Mouse (Mus musculus): ENCODE data around the gene B3galt6.
A peak's percentile ranks its signal among the peaks of the same experiment; 100 is the strongest.

B3galt6 gene

GRCm38 (mm10) chr4:155992241-155992905 lies at the start of gene B3galt6, which contains the start of gene Sdf4:
Gene B3galt6, minus strand, starts transcription at chr4:155992649.
Gene Sdf4, plus strand, starts transcription at chr4:155992872.
- peak; percentile 90 for DNase-seq

GRCm38 (mm10) chr4:156034901-156035300 lies 42.5 kb upstream of the B3galt6 start:
- peak; percentile 22 for DNase-seq

DNA sequence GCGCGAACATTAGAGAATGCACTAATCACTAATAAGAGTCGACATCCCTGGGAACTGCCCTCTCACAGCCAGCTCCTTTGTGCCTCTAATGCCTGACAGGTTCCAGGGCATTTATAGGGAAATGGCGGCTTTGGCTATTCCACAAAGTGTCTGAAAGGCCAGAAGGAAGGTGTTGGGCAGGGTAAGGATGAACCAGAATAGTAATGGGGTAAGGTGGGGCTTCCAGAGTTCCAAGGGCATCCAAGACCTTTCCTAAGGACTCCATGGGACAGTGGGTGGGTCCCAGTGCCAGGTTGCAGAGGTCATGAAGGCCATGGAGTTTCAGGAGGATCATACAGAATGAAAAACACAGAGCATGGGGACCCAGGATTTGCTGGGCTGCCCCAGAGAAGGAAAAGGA lies 41.9 kb upstream of the B3galt6 start:
- DNase-seq = no peak

DNA sequence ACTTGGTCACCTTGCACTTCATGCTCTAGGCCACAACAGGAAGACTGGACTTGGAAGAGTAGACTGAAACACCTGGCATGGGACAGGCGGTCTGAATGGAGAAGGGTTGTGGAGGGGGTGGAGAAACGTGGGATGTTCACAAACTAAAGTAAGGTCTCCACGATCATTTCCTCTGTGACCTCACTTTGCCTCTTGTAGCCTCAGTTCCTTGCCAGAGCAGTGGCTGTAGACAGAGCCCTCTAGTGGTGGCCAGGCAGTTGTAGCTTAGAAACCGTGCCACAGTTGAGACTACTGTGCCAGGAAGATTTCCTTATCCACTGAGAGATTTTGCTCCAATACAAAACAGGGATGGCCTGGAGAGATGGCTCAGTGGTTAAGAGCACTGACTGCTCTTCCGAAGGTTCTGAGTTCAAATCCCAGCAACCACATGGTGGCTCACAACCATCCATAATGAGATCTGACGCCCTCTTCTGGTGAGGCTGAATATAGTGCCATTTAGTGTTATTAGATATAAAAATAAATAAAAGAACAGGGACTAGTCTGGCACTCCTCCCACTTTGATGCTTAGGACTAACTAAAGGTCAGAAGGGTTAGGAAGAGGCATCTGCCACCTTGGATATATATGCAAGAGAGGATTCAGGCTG lies 41.1 kb upstream of the B3galt6 start:
- peak; percentile 68 for DNase-seq

- no peak for DNase-seq
Observed at GRCm38 (mm10) chr4:156032856-156033255, 40.4 kb upstream of the B3galt6 start.

DNA sequence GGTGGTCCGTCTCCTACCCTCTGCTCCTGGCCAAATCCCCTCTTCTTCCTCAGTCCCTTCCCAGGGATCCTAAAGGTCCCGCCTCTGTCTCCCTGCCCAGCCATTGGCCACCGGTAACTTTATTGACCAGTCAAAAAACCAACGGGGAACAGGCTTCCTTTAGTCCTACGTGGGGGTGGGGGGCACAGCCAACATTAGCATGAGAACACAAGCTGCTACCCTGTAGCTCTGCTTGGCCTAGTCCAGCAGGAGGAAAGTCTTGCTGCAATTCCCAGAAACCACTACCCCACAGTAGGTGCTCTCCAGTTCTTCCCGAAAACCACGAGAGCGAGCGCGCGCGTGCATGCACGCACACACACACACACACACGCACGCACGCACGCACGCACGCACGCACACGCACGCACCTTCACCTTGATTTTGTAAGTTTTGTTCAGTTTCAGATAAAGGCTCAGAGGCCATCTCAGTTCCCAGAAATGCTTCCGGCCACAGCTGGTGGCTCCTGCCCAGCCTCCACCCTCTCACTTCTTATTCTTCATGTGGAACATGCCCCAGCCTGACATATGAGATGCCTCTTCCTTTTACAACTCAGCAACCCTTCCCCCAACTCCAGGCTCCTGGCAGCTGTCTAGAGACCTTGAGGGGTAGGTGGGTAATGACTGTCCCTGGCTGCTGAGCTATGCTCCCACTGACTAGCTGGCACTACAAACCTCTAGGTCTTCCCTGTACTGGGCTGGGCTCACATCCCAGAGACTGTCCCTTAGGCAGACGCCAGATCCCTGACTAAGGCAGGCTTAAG lies 39.3 kb upstream of the B3galt6 start:
- DNase-seq = peak; percentile 92

DNA sequence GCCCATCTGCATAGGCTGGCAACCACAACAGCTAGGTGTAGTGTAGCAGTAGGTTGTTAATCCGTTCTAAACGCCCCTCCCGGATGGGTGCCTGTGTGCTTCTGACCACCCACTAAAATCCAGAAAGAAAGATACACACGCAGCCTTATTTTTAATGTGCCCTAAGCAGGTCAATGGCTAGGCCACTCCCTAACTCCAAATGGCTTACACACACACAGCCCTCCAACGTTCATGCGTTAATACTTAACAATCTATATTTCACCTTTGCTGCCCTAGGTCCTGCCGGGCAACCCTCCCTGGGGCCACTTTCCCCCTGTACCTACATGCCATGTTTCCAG lies 38.8 kb upstream of the B3galt6 start:
- DNase-seq = no peak

- DNase-seq = no peak
Observed at GRCm38 (mm10) chr4:156030651-156031118, 38.2 kb upstream of the B3galt6 start.

GRCm38 (mm10) chr4:156028580-156028979 lies 36.1 kb upstream of the B3galt6 start:
- no peak for DNase-seq

DNA sequence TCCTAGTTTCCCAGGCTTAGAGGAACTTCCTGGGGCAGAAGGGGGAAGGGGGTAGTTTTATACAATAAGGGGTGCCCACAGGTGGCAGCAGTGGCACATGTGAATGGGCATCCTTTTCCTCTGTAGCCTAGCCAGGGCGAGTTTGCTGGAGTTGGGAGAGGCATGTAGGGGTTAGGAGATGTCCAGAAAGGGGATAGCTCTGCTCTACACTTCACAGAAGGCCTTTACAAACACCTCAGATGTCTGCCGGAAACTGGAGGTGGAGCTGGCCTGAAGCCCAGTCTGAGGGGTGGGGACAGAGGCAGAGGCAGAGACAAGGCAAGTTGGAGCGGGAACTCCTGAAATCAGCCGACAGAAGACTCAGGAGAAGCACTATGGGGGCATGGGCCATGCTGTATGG lies 33.6 kb upstream of the B3galt6 start, which contains the start of gene Tnfrsf18:
TSS of gene Tnfrsf18 (plus strand) at position 152 of the 400 bp plus-strand sequence.
- DNase-seq = no peak

DNA sequence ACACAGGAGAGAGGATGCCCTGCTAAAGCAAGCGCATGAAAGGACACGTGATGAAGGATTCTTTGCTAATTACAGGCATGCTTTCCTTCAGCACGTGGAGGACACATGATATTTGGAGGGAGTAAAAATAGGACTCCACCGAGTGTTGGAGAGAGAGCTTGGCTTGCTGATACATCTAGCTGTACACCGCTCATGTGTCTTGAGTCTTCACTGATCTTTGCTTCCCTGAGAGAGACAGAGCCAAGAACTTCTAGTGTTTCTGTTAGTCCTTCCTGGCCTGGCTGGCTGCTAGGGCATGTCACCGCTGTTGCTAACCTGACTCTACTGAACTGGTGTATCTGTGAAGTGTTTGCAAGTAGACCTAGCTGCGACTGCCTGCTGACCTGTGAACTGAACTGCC lies 31.7 kb upstream of the B3galt6 start:
- no peak for DNase-seq

DNA sequence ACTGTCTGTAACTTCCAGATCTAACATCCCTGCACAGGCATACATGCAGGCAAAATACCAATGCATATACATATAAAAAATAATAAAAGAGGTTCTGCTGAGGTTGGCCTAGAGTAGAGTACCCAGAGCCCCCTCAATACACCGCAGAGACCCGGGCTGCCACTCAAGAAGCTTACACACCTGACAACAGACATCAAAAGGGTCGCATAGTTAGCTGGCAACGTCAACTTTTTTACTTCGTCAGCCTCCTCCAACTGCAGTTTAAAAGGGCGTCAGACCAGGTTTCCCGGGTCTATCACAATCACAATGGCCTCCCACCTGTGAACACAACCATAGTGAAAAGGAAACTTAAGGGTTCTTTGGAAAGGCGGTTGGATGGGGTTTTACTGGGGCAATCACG lies 31.1 kb upstream of the B3galt6 start:
- no peak for DNase-seq

DNA sequence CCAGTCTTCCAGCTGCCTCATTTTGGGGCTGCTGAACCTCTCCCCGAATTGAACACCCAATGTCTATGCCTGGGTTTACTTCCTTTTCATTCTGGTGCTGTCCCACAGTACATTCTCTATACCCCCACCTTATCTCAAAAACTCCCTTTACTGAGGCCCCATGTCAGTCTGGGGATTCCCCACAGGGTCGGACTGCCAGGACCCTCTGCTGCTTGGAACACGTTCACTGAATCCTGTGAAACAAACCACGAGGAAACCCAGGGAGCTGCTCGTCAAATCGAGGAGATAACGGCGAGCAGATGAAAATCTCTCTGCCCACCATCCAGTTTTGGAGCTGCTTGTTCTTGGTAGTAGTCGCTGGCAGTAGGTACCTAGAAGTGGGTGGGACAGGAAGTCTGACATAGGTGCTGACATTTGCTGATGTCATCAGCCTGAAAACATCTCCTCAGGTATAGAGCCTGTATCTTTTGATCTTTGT lies 29.5 kb upstream of the B3galt6 start:
- DNase-seq = no peak

DNA sequence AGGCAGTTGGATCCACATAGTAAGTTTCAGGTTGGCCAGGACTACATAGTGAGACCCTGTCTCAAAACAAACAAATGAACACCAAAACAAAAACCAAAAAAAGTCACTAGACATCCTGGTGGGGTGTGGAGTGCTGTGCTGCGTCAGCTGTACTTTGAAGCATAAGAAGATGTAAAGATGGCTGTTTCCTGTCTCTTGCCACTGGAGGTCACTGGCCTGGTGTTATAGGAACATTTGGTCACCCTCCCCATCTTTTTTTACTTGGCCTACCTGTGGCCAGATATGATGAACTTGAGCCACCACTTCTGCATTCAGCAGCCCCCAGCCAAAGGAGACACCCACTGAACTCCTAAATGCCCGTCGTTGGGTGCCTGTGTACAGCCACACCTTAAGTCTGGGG lies 28.9 kb upstream of the B3galt6 start:
- no peak for DNase-seq

DNA sequence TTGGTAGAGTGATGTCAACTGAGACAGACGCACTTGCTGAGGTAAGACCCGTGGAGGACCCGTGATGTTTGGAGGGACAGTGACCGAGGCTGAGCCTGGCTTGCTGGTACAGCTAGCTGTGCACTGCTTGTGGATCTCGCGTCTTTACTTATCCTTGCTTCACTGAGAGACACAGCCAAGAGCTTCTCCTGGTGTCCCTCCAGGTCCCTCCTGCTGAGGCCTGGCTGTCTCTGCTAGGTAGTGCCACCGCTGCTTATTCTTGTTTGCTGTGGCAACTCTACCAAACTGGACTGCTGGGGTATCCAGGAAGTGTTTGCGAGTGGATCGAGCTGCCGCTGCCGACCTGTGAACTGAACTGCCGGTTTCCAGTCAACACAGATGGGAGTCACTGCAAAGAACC lies 27.3 kb upstream of the B3galt6 start:
- no peak for DNase-seq

DNA sequence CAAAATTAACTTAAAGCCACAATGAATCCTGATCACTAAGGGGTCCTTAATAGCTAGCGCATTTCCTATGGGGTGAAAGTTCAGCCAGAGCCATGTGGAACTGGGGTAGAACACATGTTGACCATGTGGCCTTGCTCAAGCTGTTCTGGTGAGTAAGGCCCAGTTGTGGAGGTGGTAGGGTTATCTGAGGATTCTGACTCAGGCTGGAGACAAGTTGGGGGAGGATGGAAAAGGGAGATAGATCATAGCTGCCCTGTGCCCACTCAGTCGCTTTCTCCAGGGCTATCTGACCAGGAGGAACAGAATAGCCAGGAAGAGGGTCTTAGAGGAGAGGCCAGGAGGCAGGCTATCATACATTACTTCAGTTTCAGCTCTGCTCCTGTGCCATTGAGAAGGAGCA lies 22.0 kb upstream of the B3galt6 start:
- DNase-seq = no peak

DNA sequence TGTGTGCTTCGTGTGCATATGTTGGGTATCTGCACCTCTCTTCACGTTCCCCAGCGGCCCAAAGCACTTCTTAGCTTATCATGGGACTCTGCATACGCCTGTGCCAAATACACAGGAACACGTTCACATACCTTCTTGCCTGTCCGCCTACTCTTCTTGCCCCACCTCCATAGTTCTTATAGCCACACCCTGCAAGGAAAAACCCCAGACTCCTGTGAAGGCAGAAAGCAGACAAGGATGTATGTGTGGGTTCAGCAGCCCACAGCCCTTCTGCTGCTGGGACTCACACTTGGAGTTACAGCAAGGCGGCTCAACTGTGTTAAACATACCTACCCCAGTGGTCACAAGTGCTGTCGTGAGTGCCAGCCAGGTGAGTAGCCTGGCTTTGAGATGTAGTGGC lies 21.2 kb upstream of the B3galt6 start, which contains the start of gene Tnfrsf4:
TSS of gene Tnfrsf4 (plus strand) at position 207 of the 400 bp plus-strand sequence.
- DNase-seq = no peak

DNA sequence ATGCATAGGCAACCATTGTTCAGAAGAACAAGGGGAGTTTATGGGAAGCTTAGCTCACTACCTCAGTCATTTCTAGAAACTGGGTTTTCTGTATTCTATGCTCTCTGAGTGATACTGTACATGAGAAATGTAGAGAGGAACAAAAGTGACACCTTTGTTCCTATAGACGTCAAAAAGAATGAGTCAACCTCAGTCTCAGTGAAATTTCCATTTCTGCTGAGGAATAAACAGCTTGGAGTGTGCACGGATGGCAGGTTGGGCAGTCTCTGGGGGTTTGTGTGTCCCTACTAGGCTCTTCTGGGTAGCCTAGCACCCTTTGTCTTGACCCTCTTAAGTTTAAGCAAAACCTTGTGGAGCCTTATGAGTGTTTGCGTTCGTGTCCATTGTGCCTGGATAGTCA lies 15.9 kb upstream of the B3galt6 start:
- DNase-seq = no peak

- no peak for DNase-seq
Observed at GRCm38 (mm10) chr4:156004109-156004508, 11.7 kb upstream of the B3galt6 start.

- DNase-seq = no peak
Observed at GRCm38 (mm10) chr4:155993606-155994005, 1.2 kb upstream of the B3galt6 start.

- DNase-seq = peak; percentile 98
Observed at GRCm38 (mm10) chr4:155992906-155993547, 578 bp upstream of the B3galt6 start.

- no peak for DNase-seq
Observed at GRCm38 (mm10) chr4:155991908-155992230, 580 bp downstream of the B3galt6 start.

Data from embryo, embryonic 11 days (tissue).